Mouse (Mus musculus) limb, embryonic 13.5 days (tissue): ENCODE results near the gene Atp2a2. TPM values are rescaled to one million over a fixed set of nuclear protein-coding genes. Genes with fewer than 3 reads are reported as not detected.
A peak's percentile ranks its signal among the peaks of the same experiment; 100 is the strongest.

Source experiments
- ATAC-seq: fragments of 200-750 bp; cut with Nextera tagmentation; 2 replicates; pipeline ENCODE4 v1.8.0; 2017; ENCODE audit warnings: low read depth, moderate number of reproducible peaks, moderate TSS enrichment; ENCODE audit not compliant: low FRiP score
- H3K27ac ChIP-seq: fragments of 300-500 bp; sonication (generic); 2 replicates; pipeline ENCODE4 v1.5.1; 2015; ENCODE audit warnings: inconsistent platforms, mild to moderate bottlenecking, moderate library complexity
- H3K27me3 ChIP-seq: fragments of 300-500 bp; sonication (generic); 2 replicates; pipeline ENCODE4 v1.6.1; 2015; ENCODE audit warnings: mild to moderate bottlenecking, inconsistent platforms
- H3K36me3 ChIP-seq: fragments of 300-500 bp; sonication (generic); 2 replicates; pipeline ENCODE4 v1.6.1; 2015; ENCODE audit warnings: inconsistent platforms, mild to moderate bottlenecking, moderate library complexity
- H3K4me1 ChIP-seq: fragments of 300-500 bp; sonication (generic); 2 replicates; pipeline ENCODE4 v1.6.1; 2015; ENCODE audit warnings: inconsistent platforms
- H3K4me2 ChIP-seq: fragments of 300-500 bp; sonication (generic); replicated peaks from 2 replicates; pipeline ENCODE4 v1.6.1; 2015; ENCODE audit warnings: inconsistent platforms, mild to moderate bottlenecking, moderate library complexity
- H3K4me3 ChIP-seq: fragments of 300-500 bp; sonication (generic); 2 replicates; pipeline ENCODE4 v1.5.1; 2015; ENCODE audit warnings: moderate library complexity, mild to moderate bottlenecking, inconsistent platforms
- H3K9ac ChIP-seq: fragments of 300-500 bp; sonication (generic); 2 replicates; pipeline ENCODE4 v1.6.1; 2015; ENCODE audit warnings: mild to moderate bottlenecking, inconsistent platforms
- H3K9me3 ChIP-seq: fragments of 300-500 bp; sonication (generic); 2 replicates; pipeline ENCODE4 v1.6.1; 2016; ENCODE audit warnings: inconsistent platforms
- WGBS: fragments of 180-500 bp; shearing (Covaris S2); methylation state at CpG from one replicate; pipeline ENCODE4 v1.1.7; 2015; 5-methylcytosine and 5-hydroxymethylcytosine counted together
- polyA plus RNA-seq: library from polyadenylated mRNA; unstranded; fragments of >200 nt; fragmentation: Nextera tagmentation; extraction: Ambion mirVana; gene quantifications from 2 replicates; pipeline ENCODE4 v1.2.1, GENCODE M21; 2015

Gene Atp2a2
- polyA plus RNA-seq, 1 experiment from 2014 or later, result 27.0 TPM

GRCm38 (mm10) chr5:122528591-122528990 is 26.6 kb upstream of the Atp2a2 start:
- Histone ChIP-seq H3K9ac (no peak overlapping the region), H3K36me3 (no peaks in the 10 kb centered on the region), H3K27me3 (no peaks in the 10 kb centered on the region), H3K9me3 (no peaks in the 10 kb centered on the region), H3K4me3 (no peak overlapping the region), H3K27ac (peak overlapping the region; percentile 88), H3K4me1 (peaks cover 43% of the 10 kb centered on the region), H3K4me2 (no peak overlapping the region)
- 80% methylated on average over 3 of the region's 3 CpGs for WGBS
- no peak for ATAC-seq

- peak overlapping the region; percentile 14; the same call in 1 of the 2 replicates for H3K9ac ChIP-seq
- H3K36me3 ChIP-seq, result no peaks in the 10 kb centered on the region
- ATAC-seq, result peak; percentile 64; the same call in 1 of the 2 replicates
- no peaks in the 10 kb centered on the region for H3K9me3 ChIP-seq
- H3K27me3 ChIP-seq, result no peaks in the 10 kb centered on the region
- peak overlapping the region; percentile 53 for H3K4me2 ChIP-seq
- H3K4me3 ChIP-seq, result 0 out of 2 replicates have a peak overlapping the region, but pooled peaks have one; percentile 8
- WGBS, result 20% methylated on average over 11 of the region's 11 CpGs
- H3K4me1 ChIP-seq, result peaks cover 43% of the 10 kb centered on the region
- H3K27ac ChIP-seq, result peak overlapping the region; percentile 88
Observed at GRCm38 (mm10) chr5:122527761-122528160, 25.7 kb upstream of the Atp2a2 start.

- Histone ChIP-seq H3K36me3 (no peaks in the 10 kb centered on the region), H3K9ac (peak overlapping the region; percentile 14; the same call in 1 of the 2 replicates)
Observed at GRCm38 (mm10) chr5:122526878-122527730, 25.1 kb upstream of the Atp2a2 start.

GRCm38 (mm10) chr5:122526405-122526804 is 24.4 kb upstream of the Atp2a2 start:
- 92% methylated on average over 9 of the region's 9 CpGs for WGBS
- no peak overlapping the region for H3K4me2 ChIP-seq
- H3K27me3 ChIP-seq, result no peaks in the 10 kb centered on the region
- H3K4me3 ChIP-seq, result no peak overlapping the region
- H3K9me3 ChIP-seq, result no peaks in the 10 kb centered on the region
- H3K4me1 ChIP-seq, result peaks cover 43% of the 10 kb centered on the region
- ATAC-seq, result no peak
- no peak overlapping the region for H3K27ac ChIP-seq
- no peak overlapping the region for H3K9ac ChIP-seq
- H3K36me3 ChIP-seq, result no peaks in the 10 kb centered on the region

More at GRCm38 (mm10) chr5:122526878-122527730, 25.1 kb upstream of the Atp2a2 start:
- peak overlapping the region; percentile 88 for H3K27ac ChIP-seq
- no peaks in the 10 kb centered on the region for H3K27me3 ChIP-seq
- WGBS, result 68% methylated on average over 15 of the region's 15 CpGs
- no peak; the same call in 1 of the 2 replicates for ATAC-seq
- H3K4me1 ChIP-seq, result peaks cover 43% of the 10 kb centered on the region
- 0 out of 2 replicates have a peak overlapping the region, but pooled peaks have one; percentile 8 for H3K4me3 ChIP-seq
- H3K9me3 ChIP-seq, result no peaks in the 10 kb centered on the region
- peak overlapping the region; percentile 53 for H3K4me2 ChIP-seq

GRCm38 (mm10) chr5:122525238-122525931 is 23.4 kb upstream of the Atp2a2 start:
- Histone ChIP-seq H3K4me3 (no peak overlapping the region), H3K4me1 (peaks cover 49% of the 10 kb centered on the region), H3K9me3 (no peaks in the 10 kb centered on the region), H3K27me3 (no peaks in the 10 kb centered on the region), H3K36me3 (no peaks in the 10 kb centered on the region), H3K9ac (no peak overlapping the region), H3K4me2 (no peak overlapping the region), H3K27ac (no peak overlapping the region)
- ATAC-seq, result no peak
- 78% methylated on average over 14 of the region's 14 CpGs for WGBS

GRCm38 (mm10) chr5:122524854-122525237 is 22.8 kb upstream of the Atp2a2 start:
- H3K27me3 ChIP-seq, result no peaks in the 10 kb centered on the region
- no peak overlapping the region for H3K4me2 ChIP-seq
- H3K9me3 ChIP-seq, result no peaks in the 10 kb centered on the region
- H3K36me3 ChIP-seq, result no peaks in the 10 kb centered on the region
- no peak overlapping the region for H3K4me3 ChIP-seq
- no peak for ATAC-seq
- H3K27ac ChIP-seq, result no peak overlapping the region
- peaks cover 44% of the 10 kb centered on the region for H3K4me1 ChIP-seq
- 76% methylated on average over 4 of the region's 4 CpGs for WGBS
- H3K9ac ChIP-seq, result no peak overlapping the region

GRCm38 (mm10) chr5:122524244-122524643 is 22.2 kb upstream of the Atp2a2 start:
- Histone ChIP-seq H3K4me2 (no peak overlapping the region), H3K27me3 (no peaks in the 10 kb centered on the region), H3K36me3 (no peaks in the 10 kb centered on the region), H3K27ac (no peak overlapping the region), H3K9ac (no peak overlapping the region), H3K4me1 (peaks cover 38% of the 10 kb centered on the region), H3K4me3 (no peak overlapping the region), H3K9me3 (no peaks in the 10 kb centered on the region)
- 79% methylated on average over 3 of the region's 3 CpGs for WGBS
- ATAC-seq, result no peak

- Histone ChIP-seq H3K9ac (no peak overlapping the region), H3K27me3 (no peaks in the 10 kb centered on the region), H3K4me3 (no peak overlapping the region), H3K27ac (no peak overlapping the region), H3K4me1 (peaks cover 25% of the 10 kb centered on the region), H3K9me3 (no peaks in the 10 kb centered on the region), H3K36me3 (no peaks in the 10 kb centered on the region), H3K4me2 (no peak overlapping the region)
- WGBS, result 55% methylated on average over 3 of the region's 3 CpGs
- ATAC-seq, result no peak
Observed at GRCm38 (mm10) chr5:122521130-122521473, 19.1 kb upstream of the Atp2a2 start.

- no peak overlapping the region for H3K4me2 ChIP-seq
- no peak overlapping the region for H3K4me3 ChIP-seq
- no peaks in the 10 kb centered on the region for H3K27me3 ChIP-seq
- no peak for ATAC-seq
- no peak overlapping the region for H3K27ac ChIP-seq
- H3K9me3 ChIP-seq, result no peaks in the 10 kb centered on the region
- H3K4me1 ChIP-seq, result peaks cover 25% of the 10 kb centered on the region
- WGBS, result 53% methylated on average over 23 of the region's 23 CpGs
- H3K36me3 ChIP-seq, result no peaks in the 10 kb centered on the region
- H3K9ac ChIP-seq, result no peak overlapping the region
Observed at GRCm38 (mm10) chr5:122520254-122521129, 18.5 kb upstream of the Atp2a2 start.

GRCm38 (mm10) chr5:122519043-122519660 is 17.1 kb upstream of the Atp2a2 start:
- no peak overlapping the region for H3K4me2 ChIP-seq
- H3K4me1 ChIP-seq, result peaks cover 26% of the 10 kb centered on the region
- H3K4me3 ChIP-seq, result no peak overlapping the region
- no peaks in the 10 kb centered on the region for H3K36me3 ChIP-seq
- ATAC-seq, result no peak
- H3K27me3 ChIP-seq, result no peaks in the 10 kb centered on the region
- peak overlapping the region; percentile 33; the same call in 1 of the 2 replicates for H3K27ac ChIP-seq
- H3K9ac ChIP-seq, result peak overlapping the region; percentile 31; the same call in 1 of the 2 replicates
- 31% methylated on average over 7 of the region's 7 CpGs for WGBS
- no peaks in the 10 kb centered on the region for H3K9me3 ChIP-seq

GRCm38 (mm10) chr5:122518247-122518646 is 16.2 kb upstream of the Atp2a2 start:
- no peaks in the 10 kb centered on the region for H3K27me3 ChIP-seq
- peaks cover 33% of the 10 kb centered on the region for H3K4me1 ChIP-seq
- 36% methylated on average over 8 of the region's 8 CpGs for WGBS
- no peak overlapping the region for H3K27ac ChIP-seq
- no peak overlapping the region for H3K4me3 ChIP-seq
- no peaks in the 10 kb centered on the region for H3K9me3 ChIP-seq
- no peak overlapping the region for H3K4me2 ChIP-seq
- no peak overlapping the region for H3K9ac ChIP-seq
- no peak for ATAC-seq
- H3K36me3 ChIP-seq, result no peaks in the 10 kb centered on the region
